Comparison of ENCODE assay signal across 7 mouse cellular contexts in genomic region chr7:67952036-67952681, GRCm38 (mm10). TPM values are rescaled to one million over a fixed set of nuclear protein-coding genes. Genes with fewer than 3 reads are reported as not detected.
DNase-seq lines count a peak whose midpoint lies in the region; ATAC-seq and TF ChIP-seq lines count a peak whose summit lies in the region.

No protein-coding gene starts in this region.

- 0 out of 2 replicates have a peak, but pooled peaks cover 14% of the 10 kb centered on the region for H3K27me3 ChIP-seq in embryonic facial prominence, embryonic 10.5 days (replicated peaks; ENCODE audit: low read depth, poor library complexity, severe bottlenecking)
- no peaks in the 10 kb centered on the region for H3K27me3 ChIP-seq in kidney, adult 2 months (replicated peaks; ENCODE audit: control insufficient read depth, insufficient read depth, low read length)
- no peaks in the 10 kb centered on the region for H3K27me3 ChIP-seq in limb, embryonic 14.5 days (ENCODE audit: control insufficient read depth, insufficient read depth, low read length)
- no peaks in the 10 kb centered on the region; the same call in 1 of the 2 replicates for H3K27me3 ChIP-seq in midbrain, embryonic 16.5 days (ENCODE audit: control insufficient read depth, insufficient read depth, low read depth, low read length)

- peak overlapping the region; percentile 90 for H3K4me3 ChIP-seq in embryonic facial prominence, embryonic 10.5 days
- peak overlapping the region; percentile 95 for H3K4me3 ChIP-seq in kidney, adult 2 months (ENCODE audit: insufficient read depth, low read depth, low read length)
- peak overlapping the region; percentile 82 for H3K4me3 ChIP-seq in limb, embryonic 14.5 days (replicated peaks; ENCODE audit: low read length)
- H3K4me3 ChIP-seq in midbrain, embryonic 16.5 days (ENCODE audit: low read depth, low read length): peak overlapping the region; percentile 91

- H3K9me3 ChIP-seq in embryonic facial prominence, embryonic 10.5 days: no peaks in the 10 kb centered on the region
- no peaks in the 10 kb centered on the region for H3K9me3 ChIP-seq in limb, embryonic 14.5 days (ENCODE audit: control insufficient read depth, low read length)
- no peaks in the 10 kb centered on the region for H3K9me3 ChIP-seq in midbrain, embryonic 16.5 days (replicated peaks; ENCODE audit: control insufficient read depth, low read length, poor library complexity, severe bottlenecking)

- WGBS in embryonic facial prominence, embryonic 10.5 days: under 1% methylated on average over 89 of the region's 91 CpGs
- WGBS in kidney, adult 2 months: under 1% methylated on average over 91 of the region's 91 CpGs
- WGBS in limb, embryonic 14.5 days: under 1% methylated on average over 30 of the region's 91 CpGs
- under 1% methylated on average over 82 of the region's 91 CpGs for WGBS in midbrain, embryonic 16.5 days

- H3K36me3 ChIP-seq in embryonic facial prominence, embryonic 10.5 days (replicated peaks): no peaks in the 10 kb centered on the region
- H3K36me3 ChIP-seq in kidney, adult 2 months (ENCODE audit: control insufficient read depth, insufficient read depth, low read length): no peaks in the 10 kb centered on the region
- H3K36me3 ChIP-seq in limb, embryonic 14.5 days (ENCODE audit: control insufficient read depth, insufficient read depth, low read length): no peaks in the 10 kb centered on the region
- no peaks in the 10 kb centered on the region for H3K36me3 ChIP-seq in midbrain, embryonic 16.5 days (ENCODE audit: control insufficient read depth, insufficient read depth, low read length)

- H3K4me2 ChIP-seq in limb, embryonic 14.5 days (replicated peaks; ENCODE audit: low read depth, low read length, severe bottlenecking): peak overlapping the region; percentile 86
- H3K4me2 ChIP-seq in midbrain, embryonic 16.5 days (ENCODE audit: low read length): peak overlapping the region; percentile 100

- peak; percentile 30 for ATAC-seq in limb, embryonic 14.5 days (ENCODE audit: low FRiP score, low read depth)
- ATAC-seq in midbrain, embryonic 16.5 days: peak; percentile 44

- H3K27ac ChIP-seq in embryonic facial prominence, embryonic 10.5 days (replicated peaks): peak overlapping the region; percentile 99
- peak overlapping the region; percentile 98 for H3K27ac ChIP-seq in kidney, adult 2 months (ENCODE audit: insufficient read depth, low read depth, low read length)
- peak overlapping the region; percentile 100 for H3K27ac ChIP-seq in limb, embryonic 14.5 days (replicated peaks; ENCODE audit: low read depth, low read length)
- H3K27ac ChIP-seq in midbrain, embryonic 16.5 days (ENCODE audit: low read length): peak overlapping the region; percentile 99

- TF ChIP-seq CTCF in kidney, adult 2 months (conservative IDR thresholded peaks at IDR 0.05; ENCODE audit: insufficient read depth, insufficient read length, low read depth, low read length): no peak

- peak overlapping the region; percentile 99 for H3K9ac ChIP-seq in limb, embryonic 14.5 days (ENCODE audit: low read depth, low read length, severe bottlenecking)
- H3K9ac ChIP-seq in midbrain, embryonic 16.5 days (ENCODE audit: low read depth, low read length): peak overlapping the region; percentile 86

- TF ChIP-seq POLR2A in kidney, adult 2 months (IDR thresholded peaks at IDR 0.05; ENCODE audit: low read depth, low read length): no peak
- 0 out of 2 replicates have a peak, but pooled peaks have one; percentile 23 for TF ChIP-seq POLR2A in limb, embryonic 14.5 days (IDR thresholded peaks at IDR 0.05; ENCODE audit: borderline replicate concordance, extremely low read depth, insufficient read depth, insufficient read length)

- peaks cover 48% of the 10 kb centered on the region for H3K4me1 ChIP-seq in embryonic facial prominence, embryonic 10.5 days
- peaks cover 8% of the 10 kb centered on the region for H3K4me1 ChIP-seq in kidney, adult 2 months (ENCODE audit: control insufficient read depth, insufficient read depth, low read length)
- peaks cover 19% of the 10 kb centered on the region for H3K4me1 ChIP-seq in limb, embryonic 14.5 days (ENCODE audit: control insufficient read depth, insufficient read depth, low read length)
- peaks cover 30% of the 10 kb centered on the region for H3K4me1 ChIP-seq in midbrain, embryonic 16.5 days (ENCODE audit: control insufficient read depth, insufficient read depth, low read length)

- DNase-seq in adrenal gland, adult 8-10 months: peak; percentile 79
- DNase-seq in embryonic facial prominence, embryonic 10.5 days (ENCODE audit: low spot score): peak; percentile 89
- peak; percentile 98 for DNase-seq in heart, adult 11 months
- DNase-seq in kidney, adult 2 months: peak; percentile 89
- peak; percentile 78 for DNase-seq in limb, embryonic 14.5 days (ENCODE audit: low spot score)
- DNase-seq in spleen, postnatal 14 days (ENCODE audit: low spot score in 2 of 2): peak; percentile 38 to 44

RNA-seq across cellular contexts. Expression of gene Igf1r, which starts 0.5 kb away (rescaled TPM):
- 100 to 1,000 TPM in 2 of 4 experiments, 10 to 100 TPM in 2; 81.3 to 138 (median 103) TPM for total RNA-seq in adrenal gland, adult 8-10 months (2022)
- 22.6 and 25.2 TPM in 2 replicates for polyA plus RNA-seq in embryonic facial prominence, embryonic 10.5 days (2016; fragmentation: Nextera tagmentation; extraction: Ambion mirVana)
- 26.2 and 29.2 TPM in 2 replicates for polyA plus RNA-seq in kidney, adult 2 months (2012; rRNA removed)
- 34.6 and 41.1 TPM in 2 replicates for polyA plus RNA-seq in limb, embryonic 14.5 days (2012; rRNA removed)
- polyA plus RNA-seq in limb, embryonic 14.5 days (2014; fragmentation: Nextera tagmentation; extraction: Ambion mirVana): 22.5 and 26.9 TPM in 2 replicates
- 21.5 and 23.3 TPM in 2 replicates for polyA plus RNA-seq in midbrain, embryonic 16.5 days (2015; fragmentation: Nextera tagmentation; extraction: Ambion mirVana)

Comparison
In these comparisons a context has a peak if more than half of its experiments do, and no peak if none do; other contexts are left out.
1. Peak in every context shown above with its lines: DNase-seq, ATAC-seq, H3K4me3 ChIP-seq and H3K27ac ChIP-seq.
2. DNase-seq: peak in every context shown above with its lines; median percentile 98 in heart, adult 11 months; 89 in embryonic facial prominence, embryonic 10.5 days; 89 in kidney, adult 2 months; 79 in adrenal gland, adult 8-10 months; 78 in limb, embryonic 14.5 days; 41 in spleen, postnatal 14 days.